Mouse (Mus musculus): ENCODE measurements at regions not wholly inside any gene's neighbourhood (a gene's known extent, or its start where the extent isn't known, plus 50 kb on each side); places are given as distances from the start of the nearest gene placed in this dataset.

GRCm38 (mm10) chr13:111977769-111978674 is 169.2 kb upstream of the Map3k1 start:
- no peak for TF ChIP-seq GATA4 (IDR thresholded peaks at IDR 0.05; ENCODE audit: insufficient replicate concordance, low read length)

GRCm38 (mm10) chr13:111978675-111979020 is 169.9 kb upstream of the Map3k1 start:
- TF ChIP-seq GATA4 (IDR thresholded peaks at IDR 0.05; ENCODE audit: insufficient replicate concordance, low read length), result no peak

- no peak for TF ChIP-seq GATA4 (IDR thresholded peaks at IDR 0.05; ENCODE audit: insufficient replicate concordance, low read length)
These were observed 170.8 kb upstream of the Map3k1 start for GRCm38 (mm10) chr13:111979428-111980204.

GRCm38 (mm10) chr13:111980205-111980595 is 171.4 kb upstream of the Map3k1 start:
- TF ChIP-seq GATA4 (IDR thresholded peaks at IDR 0.05; ENCODE audit: insufficient replicate concordance, low read length), result no peak

- TF ChIP-seq GATA4 (IDR thresholded peaks at IDR 0.05; ENCODE audit: insufficient replicate concordance, low read length), result no peak
These were observed 172.3 kb upstream of the Map3k1 start for GRCm38 (mm10) chr13:111981103-111981502.

- TF ChIP-seq GATA4 (IDR thresholded peaks at IDR 0.05; ENCODE audit: insufficient replicate concordance, low read length), result peak; percentile 59; the same call in 1 of the 2 replicates
These were observed 174.1 kb upstream of the Map3k1 start for GRCm38 (mm10) chr13:111982796-111983460.

- TF ChIP-seq GATA4 (IDR thresholded peaks at IDR 0.05; ENCODE audit: insufficient replicate concordance, low read length), result no peak; the same call in 1 of the 2 replicates
These were observed 175.3 kb upstream of the Map3k1 start for GRCm38 (mm10) chr13:111984081-111984574.

GRCm38 (mm10) chr13:111985406-111985805 is 176.6 kb upstream of the Map3k1 start:
- no peak for TF ChIP-seq GATA4 (IDR thresholded peaks at IDR 0.05; ENCODE audit: insufficient replicate concordance, low read length)

- TF ChIP-seq GATA4 (IDR thresholded peaks at IDR 0.05; ENCODE audit: insufficient replicate concordance, low read length), result no peak
These were observed 177.9 kb upstream of the Map3k1 start for GRCm38 (mm10) chr13:111986681-111987080.

GRCm38 (mm10) chr13:111987420-111987819 is 178.6 kb upstream of the Map3k1 start:
- TF ChIP-seq GATA4 (IDR thresholded peaks at IDR 0.05; ENCODE audit: insufficient replicate concordance, low read length), result no peak

GRCm38 (mm10) chr13:111990913-111991534 is 182.2 kb upstream of the Map3k1 start:
- no peak for TF ChIP-seq GATA4 (IDR thresholded peaks at IDR 0.05; ENCODE audit: insufficient replicate concordance, low read length)

GRCm38 (mm10) chr13:111992075-111992847 is 183.5 kb upstream of the Map3k1 start:
- TF ChIP-seq GATA4 (IDR thresholded peaks at IDR 0.05; ENCODE audit: insufficient replicate concordance, low read length), result peak; percentile 53; the same call in 1 of the 2 replicates

GRCm38 (mm10) chr13:111994862-111995490 is 186.2 kb upstream of the Map3k1 start:
- TF ChIP-seq GATA4 (IDR thresholded peaks at IDR 0.05; ENCODE audit: insufficient replicate concordance, low read length), result no peak

GRCm38 (mm10) chr13:111995716-111996115 is 186.9 kb upstream of the Map3k1 start:
- no peak for TF ChIP-seq GATA4 (IDR thresholded peaks at IDR 0.05; ENCODE audit: insufficient replicate concordance, low read length)

Data from liver, adult (tissue).